Mouse (Mus musculus) spleen, postnatal 36 days (tissue): Measurements from ENCODE around the gene Cd164l2.
A peak's percentile ranks its signal among the peaks of the same experiment; 100 is the strongest.

Experiments used
- DNase-seq, 2 experiments: peaks; one replicate each; pipeline ENCODE4 v3.0.0; 2022; ENCODE audit warnings: low spot score in 2 of 2, mixed read lengths in 1 of 2

Gene Cd164l2

DNA sequence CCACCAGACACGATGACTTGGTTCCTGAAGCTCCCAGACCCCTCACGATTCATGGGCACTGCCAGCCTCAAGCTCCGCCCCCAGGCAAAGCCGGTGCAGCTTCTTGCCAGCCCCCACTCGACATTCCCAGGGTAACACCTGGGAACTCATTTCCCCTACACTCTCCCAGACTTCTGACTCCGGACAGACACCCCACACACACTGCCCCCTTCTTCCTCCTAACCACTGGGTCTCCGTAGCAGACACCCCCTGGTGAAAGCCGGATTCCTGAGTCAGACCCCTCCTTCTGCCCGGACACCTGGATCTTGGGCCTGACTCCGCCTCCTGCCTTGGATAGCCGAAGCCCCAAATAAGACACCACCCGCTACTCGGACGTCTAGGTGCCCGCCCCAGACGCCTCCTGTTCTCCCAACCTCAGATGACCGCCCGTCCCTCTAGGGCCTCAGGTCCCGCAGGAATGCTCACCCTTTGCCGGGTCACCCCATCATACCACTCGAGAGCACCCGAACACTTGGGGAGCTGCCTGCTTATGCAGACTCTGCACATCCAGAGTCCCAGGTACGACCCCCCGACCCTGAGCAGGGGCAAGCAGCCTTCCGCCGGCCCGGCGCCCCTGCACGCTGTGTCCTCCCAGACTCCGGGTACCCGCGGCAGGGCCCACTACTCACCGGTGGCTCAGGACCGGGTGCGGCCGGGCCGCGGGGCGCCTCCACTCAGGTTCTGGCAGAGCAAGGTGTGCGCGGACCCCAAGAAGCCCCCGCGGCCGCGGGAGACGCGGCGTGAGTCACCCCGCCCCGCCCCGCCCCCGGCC lies at the start of gene Cd164l2, which contains the start of gene Gpr3:
Gene Cd164l2, plus strand, starts transcription at position 381 of the 811 bp plus-strand sequence.
Gene Gpr3, minus strand, starts transcription at position 786 of the 811 bp plus-strand sequence.
- DNase-seq: no peak

DNA sequence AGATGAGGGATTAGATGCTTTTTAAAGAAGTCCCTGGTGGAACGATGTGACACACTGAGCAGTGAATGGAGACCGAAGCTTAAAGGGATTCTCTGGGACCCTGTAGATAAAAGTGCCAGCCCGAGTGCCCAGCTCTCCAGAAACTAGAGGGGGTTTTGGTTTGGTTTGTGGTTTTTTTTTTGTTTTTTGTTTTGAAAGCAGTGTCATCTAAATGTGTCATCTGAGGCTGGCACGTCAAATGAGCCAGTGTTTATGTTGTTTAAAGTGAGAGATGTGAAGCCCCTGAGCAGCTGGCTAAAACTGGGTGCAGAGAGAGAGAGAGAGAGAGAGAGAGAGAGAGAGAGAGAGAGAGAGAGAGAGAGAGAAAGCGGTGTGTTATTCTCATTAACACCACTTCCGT lies 49.7 kb upstream of the Cd164l2 start:
- no peak for DNase-seq

DNA sequence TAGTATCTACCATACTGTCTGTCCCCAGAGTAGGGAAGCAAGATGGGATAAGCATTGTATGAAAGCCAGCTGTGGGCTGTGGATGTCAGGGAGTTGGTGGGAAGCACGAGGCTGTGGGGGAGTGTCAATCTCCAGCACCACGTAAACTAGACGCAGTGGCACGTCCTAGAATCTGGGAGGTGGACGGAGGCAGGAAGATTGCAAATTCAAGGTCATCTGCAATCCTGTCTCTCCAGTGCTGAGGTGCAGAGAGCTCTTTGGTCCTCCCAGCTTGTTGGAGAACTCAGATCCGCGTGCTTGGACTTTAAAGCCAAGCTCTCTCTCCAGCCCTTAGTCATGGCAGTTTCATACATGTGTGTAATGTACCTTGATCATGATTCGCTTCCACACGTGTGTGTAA lies 45.2 kb upstream of the Cd164l2 start:
- no peak for DNase-seq

DNA sequence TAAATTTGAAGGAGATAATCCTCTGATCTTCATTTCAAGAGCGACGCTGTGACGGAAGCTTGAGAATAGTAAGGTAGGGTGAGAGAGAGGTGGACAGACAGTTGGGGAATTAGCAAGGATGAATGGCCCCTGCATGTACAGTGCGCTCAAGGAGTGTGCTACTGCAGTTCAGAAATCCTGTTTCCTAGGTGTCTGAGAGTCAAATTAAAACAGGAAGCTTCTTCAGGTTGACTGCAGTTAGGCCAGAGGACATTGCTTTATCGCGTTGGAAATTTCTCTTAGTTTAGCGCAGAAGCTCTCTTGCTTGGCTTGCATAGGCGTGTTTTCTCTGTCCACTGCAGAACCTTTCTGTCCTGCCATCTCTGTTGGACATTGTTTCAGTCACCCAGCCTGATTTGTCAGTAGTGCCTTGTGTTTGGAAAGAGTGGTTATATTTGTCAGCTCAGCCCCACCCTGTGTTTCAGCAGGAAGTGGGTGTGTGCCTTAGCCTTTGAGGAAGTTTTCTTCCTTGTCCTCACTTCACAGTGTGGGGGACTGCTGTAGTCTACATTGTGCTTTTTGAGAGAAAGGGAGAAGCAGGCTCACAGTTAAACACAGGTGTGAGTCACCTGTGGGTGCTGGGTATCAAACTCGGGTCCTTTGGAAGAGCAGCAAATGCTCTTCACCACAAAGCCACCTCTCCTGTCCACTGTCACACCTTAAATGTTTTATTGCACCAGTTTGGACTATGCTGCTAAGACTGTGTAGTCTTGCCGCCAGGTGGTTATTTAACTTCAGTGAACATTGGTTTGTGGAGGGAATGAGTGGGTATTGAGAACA lies 42.5 kb upstream of the Cd164l2 start:
- DNase-seq: peak; percentile 80 to 85

DNA sequence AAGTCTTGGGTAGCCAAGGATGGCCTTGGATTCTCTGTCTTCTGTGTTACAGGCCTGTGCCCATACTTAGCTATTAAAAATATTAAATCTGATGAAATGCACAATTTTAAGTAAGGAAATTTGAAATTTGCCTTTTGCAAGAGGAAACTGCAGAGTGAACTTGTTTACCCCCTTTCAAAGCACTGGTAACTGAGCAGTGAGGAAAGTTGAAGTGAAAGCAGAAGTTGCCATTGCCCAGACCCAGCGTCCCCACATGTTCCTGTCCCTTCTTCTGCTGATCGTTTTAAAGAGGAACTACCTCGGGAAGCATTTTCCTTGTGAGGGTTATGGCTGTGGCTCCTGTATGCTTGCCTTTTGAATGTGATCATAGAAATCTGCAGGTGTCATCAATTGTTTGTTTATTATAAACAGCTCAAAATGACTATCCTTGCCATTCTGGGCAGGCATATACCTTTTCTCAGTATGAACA lies 41.8 kb upstream of the Cd164l2 start:
- DNase-seq: peak; percentile 85 to 87

DNA sequence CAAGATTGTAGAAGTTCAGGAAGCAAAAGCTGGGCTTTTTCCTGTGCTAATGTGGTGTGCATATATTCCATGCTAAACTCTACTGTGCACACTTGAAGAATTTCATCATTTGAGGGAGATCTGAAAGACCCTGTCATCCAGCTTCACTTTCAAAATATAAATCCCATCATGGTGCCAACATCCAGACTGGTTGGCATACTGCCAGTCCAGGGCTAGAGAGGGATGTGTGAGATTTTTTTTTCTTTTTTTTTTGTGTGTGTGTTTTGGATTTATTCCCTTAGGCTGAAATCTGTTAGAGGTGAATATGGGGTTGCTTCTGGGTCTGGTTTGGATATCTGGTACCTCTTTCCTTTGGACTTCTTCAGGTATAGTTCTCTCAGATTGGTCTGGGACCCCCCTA lies 41.3 kb upstream of the Cd164l2 start:
- no peak for DNase-seq

DNA sequence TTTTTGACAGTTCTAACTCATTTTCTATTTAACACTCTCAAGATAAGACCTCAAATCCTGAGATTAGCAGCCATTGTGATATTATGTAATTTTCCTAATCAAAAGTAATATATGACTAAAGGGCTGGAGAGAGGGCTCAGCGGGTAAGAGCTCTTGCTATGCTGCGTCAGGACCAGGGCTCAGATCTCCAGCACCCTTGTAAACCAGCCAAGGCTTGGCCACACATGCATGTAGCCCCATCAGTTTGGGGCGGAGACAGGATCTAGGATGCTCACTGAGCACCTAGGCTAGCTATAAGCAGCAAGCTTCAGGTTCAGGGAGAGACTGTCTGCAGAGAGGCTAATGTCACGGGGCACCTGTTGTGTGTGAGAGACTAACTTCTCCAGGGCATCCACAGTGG lies 39.5 kb upstream of the Cd164l2 start:
- DNase-seq: no peak

DNA sequence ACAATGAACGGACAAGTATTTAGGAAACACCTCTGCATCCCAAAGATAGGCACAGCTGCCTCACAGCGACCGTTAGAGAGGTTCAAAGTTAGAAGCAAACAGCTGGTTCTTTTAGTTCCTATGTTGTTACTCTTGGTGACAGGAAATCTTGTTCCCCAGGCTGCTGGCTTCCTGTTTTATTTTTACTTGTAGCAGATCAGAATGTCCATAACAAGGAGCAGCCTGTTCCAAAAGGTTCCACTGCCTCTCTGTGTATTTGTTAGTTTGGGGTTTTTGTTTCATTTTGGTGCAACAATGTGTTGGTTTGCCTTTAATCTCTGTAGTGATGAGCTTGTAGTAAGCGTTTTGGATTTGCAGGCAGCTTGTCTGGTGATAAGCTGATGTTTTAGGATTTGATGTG lies 37.6 kb upstream of the Cd164l2 start:
- DNase-seq: peak; percentile 50 to 57

DNA sequence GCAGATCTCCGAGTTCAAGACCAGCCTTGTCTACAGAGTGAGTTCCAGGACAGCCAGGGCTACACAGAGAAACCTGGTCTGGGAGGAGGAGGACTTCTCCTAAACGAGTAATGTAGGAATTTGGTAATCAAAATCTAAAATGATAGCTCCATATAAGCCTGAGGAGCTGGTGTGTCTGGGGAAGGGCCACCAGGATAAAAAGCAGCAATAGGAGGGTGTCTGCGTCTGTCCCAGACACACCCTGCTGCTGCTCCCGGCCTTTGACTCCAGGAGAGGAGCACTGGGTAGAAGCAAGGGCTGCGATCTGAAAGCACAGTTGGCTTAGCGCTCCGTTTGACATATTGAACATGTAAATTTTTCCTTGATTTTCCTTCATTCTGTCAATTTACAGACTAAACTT lies 36.7 kb upstream of the Cd164l2 start:
- DNase-seq: no peak

DNA sequence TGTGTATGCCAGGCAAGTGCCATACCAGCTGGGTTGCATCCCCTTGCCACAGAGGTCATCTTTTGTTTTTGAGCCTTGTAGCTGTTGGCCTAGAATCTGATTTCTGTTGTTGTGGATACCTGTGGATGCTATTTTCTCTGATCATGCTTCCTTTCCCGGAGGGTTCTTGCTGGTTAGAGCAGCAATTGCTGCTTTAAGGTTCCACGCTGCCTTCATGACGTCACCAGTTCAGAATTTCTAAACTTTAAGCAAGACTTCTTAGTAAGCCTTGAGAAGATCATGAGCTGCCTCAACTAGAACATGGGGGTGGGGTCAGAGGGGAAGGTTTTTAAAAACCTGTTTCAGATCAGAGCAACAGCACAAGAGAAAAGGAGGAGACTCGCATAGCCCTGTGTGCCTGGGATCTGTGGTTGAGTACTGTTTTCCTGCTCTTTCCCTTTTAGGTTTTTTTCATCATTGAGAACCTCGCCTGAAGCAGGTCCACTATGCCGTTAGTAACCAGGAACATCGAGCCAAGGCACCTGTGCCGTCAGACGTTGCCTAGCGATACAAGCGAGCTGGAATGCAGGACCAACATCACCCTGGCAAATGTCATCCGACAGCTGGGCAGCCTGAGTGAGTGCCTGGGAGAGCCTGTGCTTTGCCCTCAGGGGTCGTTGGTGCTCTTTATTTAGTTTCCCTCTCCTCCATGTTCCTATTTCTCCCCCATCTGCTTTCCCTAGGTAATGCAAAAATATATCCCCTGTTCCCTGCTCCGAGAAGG lies 35.8 kb upstream of the Cd164l2 start:
- no peak for DNase-seq

DNA sequence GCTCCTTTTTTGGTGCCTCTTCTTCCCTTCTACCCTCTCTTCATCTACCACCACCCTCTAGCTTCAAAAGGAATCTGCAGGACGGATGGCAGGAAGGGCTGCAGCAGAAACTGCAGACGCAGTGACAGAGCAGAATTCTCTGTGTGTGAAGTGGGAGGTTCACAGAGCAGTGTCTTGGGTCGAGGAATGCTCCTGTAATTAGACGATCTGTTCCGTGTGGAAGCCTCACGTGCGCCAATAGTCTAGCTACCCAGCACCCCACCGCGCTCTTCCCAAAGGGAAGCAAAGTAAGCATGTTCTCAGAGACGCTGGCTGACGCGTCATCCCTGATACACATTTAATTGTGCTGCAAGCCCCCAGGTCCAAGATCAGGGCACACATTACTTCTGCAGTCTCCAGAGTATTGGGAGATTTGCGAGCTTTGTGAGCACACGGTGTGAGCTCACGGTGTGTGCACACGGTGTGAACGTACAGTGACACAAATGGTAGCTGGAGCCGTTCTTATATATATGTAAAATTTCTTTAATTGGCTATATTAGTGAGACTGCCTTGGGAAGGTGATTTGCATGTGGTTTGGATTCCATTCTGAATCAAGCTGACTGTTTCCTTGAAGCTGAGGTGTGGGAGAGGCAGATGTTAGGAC lies 35.0 kb upstream of the Cd164l2 start:
- no peak for DNase-seq

DNA sequence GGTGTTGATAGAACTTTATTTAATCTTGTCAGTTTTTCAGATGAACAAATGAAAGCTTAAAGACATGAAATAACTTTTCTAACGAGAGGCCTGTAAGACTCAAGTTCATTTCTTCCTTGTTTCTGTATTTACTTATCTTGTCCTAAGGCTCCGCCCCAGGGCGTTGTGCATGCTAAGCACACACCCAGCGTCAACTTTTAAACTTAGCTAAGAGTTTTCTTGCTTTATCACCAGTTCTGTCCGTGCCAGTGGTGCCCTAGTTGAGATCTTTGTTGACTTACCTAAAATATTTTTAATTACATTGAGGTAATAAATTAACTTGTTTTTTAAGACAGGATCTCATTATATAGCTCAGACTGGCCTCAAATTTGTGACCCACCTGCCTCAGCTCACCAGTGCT lies 33.6 kb upstream of the Cd164l2 start:
- peak in 1 of 2 experiments; percentile 68 for DNase-seq

DNA sequence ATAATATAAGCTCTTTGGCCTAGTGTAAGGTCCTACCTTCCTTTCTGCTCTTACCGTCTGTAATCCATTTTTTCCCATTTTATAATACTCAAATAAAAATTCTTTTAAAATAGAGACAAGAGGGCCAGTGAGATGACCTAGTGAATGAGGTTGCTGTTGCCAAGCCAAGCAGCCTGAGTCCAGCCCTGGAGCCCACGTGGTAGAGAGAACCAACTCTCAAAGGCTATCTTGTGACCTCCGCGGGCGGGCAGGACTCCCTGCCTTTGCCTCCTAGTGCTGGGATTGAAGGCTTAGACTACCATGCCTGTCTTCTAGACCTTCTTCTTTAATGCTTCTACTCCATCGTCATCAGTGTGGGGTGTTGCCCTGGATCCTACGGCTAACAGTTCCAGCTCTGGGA lies 32.7 kb upstream of the Cd164l2 start:
- no peak for DNase-seq

DNA sequence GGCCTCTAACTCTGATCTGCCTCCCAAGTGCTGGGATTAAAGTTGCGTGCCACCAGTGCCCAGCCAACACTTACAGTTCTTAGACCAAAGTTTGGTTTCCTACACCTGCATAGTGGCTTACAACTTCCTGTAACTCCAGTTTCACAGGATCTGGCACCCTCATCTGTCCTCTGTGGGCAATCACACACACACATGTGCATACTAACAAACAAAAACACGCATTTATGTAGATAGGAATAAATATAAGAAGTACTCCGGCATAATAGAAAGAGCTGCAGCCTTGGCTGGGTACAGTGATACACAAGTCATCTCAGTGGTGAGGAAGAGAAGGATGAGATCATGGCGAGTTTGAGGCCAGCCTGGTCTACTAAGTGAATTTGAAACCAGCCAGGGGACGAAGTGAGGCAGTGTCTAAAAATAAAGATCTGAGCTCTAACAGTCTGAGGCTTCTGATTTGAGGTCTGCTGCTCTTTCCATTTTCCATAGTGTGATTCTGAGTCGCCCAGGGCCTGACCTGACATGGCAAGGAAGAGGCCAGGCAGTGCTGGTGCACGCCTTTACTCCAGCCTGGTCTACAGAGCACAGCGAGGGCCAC lies 29.4 kb upstream of the Cd164l2 start:
- DNase-seq: no peak

DNA sequence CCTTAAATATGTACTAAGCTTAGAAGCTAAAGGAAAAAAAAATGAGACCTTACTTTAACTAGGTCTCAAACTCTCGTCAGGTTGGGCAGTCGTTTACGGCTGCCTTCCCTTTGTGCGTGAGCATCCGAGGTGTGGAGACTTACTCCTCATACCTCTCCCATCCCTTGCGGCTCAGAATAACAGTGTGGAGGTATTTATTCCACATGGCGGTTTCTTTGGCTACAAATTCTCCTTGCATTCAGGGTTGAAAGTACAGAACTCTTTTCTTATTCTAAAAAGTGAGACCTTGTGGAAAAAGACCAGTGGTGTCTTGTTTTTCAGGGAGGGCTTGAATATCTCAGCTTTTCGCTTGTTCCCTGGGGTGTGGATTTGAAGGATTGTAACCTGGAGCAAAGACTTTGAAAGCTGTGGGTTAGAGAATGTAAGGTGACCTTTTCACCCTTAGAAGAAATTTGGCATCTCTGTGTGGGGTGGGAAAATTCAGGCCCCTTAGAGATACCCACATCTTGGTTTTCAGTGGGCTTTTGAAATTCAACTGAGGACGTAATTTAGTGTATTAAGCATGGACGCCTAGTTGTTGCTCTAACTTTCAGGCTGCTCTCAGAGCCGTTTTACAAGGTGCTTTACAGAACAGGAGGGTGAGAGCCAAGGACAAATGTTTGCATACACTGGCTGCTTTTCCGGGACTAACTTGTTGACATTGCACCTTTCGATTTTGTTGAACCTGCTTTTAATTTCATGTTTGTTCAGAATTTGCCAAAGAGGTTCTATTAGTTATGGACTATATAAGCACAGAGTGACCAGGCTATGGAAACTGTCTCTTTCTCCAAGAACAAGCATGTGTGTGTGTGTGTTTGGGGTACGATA lies 27.7 kb upstream of the Cd164l2 start:
- DNase-seq: no peak

DNA sequence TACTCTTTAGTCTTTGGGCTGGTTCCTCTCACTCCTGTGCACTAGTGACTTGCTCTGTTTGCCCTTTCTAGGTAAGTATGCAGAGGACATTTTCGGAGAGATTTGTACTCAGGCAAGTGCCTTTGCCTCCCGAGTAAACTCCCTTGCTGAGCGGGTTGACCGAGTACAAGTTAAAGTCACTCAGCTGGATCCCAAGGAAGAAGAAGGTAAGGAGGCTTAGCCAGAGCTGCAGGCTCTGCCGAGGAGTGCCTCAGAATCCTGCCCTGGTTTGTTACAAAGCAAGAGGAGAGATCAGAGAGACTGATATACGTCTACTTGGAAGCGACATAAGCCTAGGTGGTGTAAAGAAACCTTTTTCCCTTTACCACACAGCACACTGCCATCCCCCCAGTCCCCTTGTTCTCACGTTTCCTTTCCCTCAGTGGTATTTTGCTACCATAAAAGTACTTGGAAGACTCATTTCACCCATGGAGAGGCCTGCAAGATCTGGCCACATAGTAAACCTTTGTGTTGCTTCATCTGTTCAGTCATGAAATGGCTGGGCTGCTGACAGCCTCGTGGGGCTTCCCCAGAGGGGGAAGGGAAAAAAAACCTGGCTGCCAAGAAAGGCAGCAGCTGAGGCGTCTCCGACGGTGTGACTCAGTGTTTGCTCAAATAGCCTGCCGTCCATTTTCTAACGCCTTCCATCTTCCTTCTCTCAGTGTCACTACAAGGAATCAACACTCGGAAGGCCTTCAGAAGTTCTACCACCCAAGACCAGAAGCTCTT lies 26.8 kb upstream of the Cd164l2 start:
- peak; percentile 60 to 62 for DNase-seq

DNA sequence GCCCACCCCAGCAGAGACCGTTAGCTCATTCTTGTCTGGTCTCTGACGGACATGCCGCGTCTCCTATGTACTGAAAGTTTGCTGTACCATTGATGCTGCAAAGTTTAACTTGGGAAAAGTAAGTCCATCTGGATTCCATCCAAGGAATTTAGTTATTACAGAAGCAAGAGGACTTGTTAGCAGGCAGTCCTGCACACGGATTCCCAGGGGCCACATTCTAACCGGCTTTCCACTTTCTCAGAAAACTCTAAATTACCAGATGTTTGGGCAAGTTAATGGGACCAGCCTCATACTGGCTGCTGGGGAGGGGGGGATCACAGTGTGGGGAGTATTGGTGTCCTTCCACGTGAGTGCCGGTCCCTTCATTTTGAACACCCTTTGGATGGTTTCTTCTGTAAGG lies 26.0 kb upstream of the Cd164l2 start:
- DNase-seq: no peak

DNA sequence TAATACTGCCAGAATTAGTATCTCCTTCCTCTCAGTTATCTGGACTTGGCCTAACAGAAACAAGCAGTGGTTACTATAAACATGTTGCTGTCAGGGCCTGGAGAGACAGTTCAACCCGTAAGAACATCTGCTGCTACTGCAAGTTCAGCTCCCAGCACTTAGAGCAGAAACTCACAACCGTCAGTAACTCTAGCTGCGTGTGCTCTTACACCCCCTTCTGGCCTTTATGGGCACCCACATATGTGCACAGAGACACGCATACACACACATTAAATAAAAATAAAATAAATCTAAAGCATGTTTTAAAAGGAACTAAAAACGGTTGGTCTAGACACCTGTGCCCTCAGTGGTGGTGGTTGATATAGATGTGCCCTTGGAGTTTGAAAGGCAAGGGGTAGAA lies 25.1 kb upstream of the Cd164l2 start:
- no peak for DNase-seq

DNA sequence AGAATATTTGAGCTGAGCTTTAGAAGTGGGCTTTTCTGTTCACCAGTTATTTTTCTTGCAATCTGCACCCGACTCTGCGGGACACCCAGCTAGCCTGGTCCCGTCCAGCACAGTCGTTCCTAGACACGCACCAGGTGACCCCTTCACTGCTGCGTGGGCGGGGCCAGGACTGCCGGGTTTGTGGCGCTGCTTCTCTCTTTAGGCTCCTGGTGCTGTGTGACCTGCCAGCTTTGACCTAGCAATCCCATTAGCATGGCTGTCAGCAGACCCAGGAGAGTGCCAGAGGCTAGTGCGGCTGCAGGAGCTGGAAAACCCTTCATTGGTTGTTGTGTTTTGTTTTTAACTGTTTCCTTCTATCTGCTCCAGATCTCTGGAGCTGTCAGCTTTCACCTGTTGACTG lies 22.5 kb upstream of the Cd164l2 start:
- no peak for DNase-seq
